Mouse (Mus musculus): ENCODE measurements around the gene Prdx2. TPM values are rescaled to one million over a fixed set of nuclear protein-coding genes. Genes with fewer than 3 reads are reported as not detected.

Prdx2 gene
- polyA plus RNA-seq, 1 experiment from 2014 or later: 810 TPM

DNA sequence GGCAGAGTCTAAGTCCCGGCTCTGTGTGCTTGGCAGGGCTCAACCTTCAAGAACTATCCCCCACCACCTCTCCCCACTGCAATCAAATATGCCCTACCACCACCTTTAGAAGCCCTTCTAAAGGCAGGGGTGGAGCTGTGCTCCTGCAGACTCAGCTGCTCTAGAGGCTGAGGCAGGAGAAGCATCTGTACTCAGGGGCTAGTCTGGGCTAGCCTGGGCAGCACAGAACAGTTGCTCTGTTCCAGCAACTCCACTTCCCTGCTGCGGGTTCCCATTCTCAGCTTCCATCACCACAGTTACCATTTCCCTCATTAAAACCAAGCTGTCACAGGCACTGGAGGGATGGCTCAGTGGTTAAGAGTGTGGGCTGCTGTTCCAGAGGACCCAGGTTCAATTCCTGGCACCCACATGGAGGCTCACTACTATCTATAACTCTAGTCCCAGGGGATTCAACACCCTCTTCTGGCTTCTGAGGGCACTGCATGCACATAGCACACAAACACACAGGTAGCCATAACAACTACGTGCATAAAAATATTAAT lies 52.2 kb downstream of the Prdx2 start:
- H3K4me3 ChIP-seq (ENCODE audit: low read length): no peak overlapping the region
- H3K4me2 ChIP-seq (replicated peaks; ENCODE audit: low read depth, low read length): no peak overlapping the region
- ATAC-seq (ENCODE audit: low FRiP score, low TSS enrichment): no peak
- peaks cover 40% of the 10 kb centered on the region for H3K36me3 ChIP-seq (ENCODE audit: insufficient read depth, low read length)
- H3K9me3 ChIP-seq (ENCODE audit: low read length): no peaks in the 10 kb centered on the region
- no peaks in the 10 kb centered on the region for H3K27me3 ChIP-seq (ENCODE audit: insufficient read depth, low read length)
- H3K4me1 ChIP-seq (ENCODE audit: insufficient read depth, low read length): peaks cover 19% of the 10 kb centered on the region
- H3K9ac ChIP-seq (replicated peaks; ENCODE audit: low read length): no peak overlapping the region
- 95% methylated on average over 3 of the region's 3 CpGs for WGBS
- no peak overlapping the region for H3K27ac ChIP-seq (ENCODE audit: low read length)

DNA sequence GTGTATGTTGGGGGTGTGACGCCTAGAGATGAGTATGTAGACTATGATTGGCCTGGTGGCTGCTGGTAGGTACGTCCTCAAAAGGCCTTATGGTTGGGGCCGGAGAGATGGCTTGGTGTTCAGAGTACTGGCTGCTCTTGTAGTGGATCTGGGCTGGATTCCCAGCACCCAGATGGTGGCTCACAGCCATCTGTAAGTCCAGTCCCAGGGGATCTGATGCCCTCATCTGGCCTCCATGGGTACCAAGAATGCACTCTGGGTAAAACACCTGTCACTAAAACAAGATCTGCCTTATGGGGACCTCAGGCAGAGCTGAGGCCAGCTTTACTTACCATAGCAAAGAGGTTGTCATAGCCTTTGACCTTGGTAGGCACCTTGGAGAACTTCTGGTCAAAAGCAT lies 54.5 kb downstream of the Prdx2 start:
- H3K4me3 ChIP-seq (ENCODE audit: low read length): peak overlapping the region; percentile 73; the same call in 1 of the 2 replicates
- ATAC-seq (ENCODE audit: low FRiP score, low TSS enrichment): no peak
- H3K4me1 ChIP-seq (ENCODE audit: insufficient read depth, low read length): peaks cover 30% of the 10 kb centered on the region
- no peak overlapping the region for H3K9ac ChIP-seq (replicated peaks; ENCODE audit: low read length)
- H3K4me2 ChIP-seq (replicated peaks; ENCODE audit: low read depth, low read length): peak overlapping the region; percentile 83; the same call in 1 of the 2 replicates
- H3K9me3 ChIP-seq (ENCODE audit: low read length): no peaks in the 10 kb centered on the region
- H3K27me3 ChIP-seq (ENCODE audit: insufficient read depth, low read length): no peaks in the 10 kb centered on the region
- no peak overlapping the region for H3K27ac ChIP-seq (ENCODE audit: low read length)
- peaks cover 27% of the 10 kb centered on the region for H3K36me3 ChIP-seq (ENCODE audit: insufficient read depth, low read length)
- WGBS: 93% methylated on average over 3 of the region's 3 CpGs

Small RNA genes within 50 kb of the gene (microRNA-seq; reads per million reads assigned to microRNA genes)
- not detected for gene Gm24197

Other genes starting within 250 kb of the Prdx2 start
- 2.3 and 2.8 TPM in 2 replicates for gene G430095P16Rik, start 246.6 kb upstream of the Prdx2 start, polyA plus RNA-seq (2015; fragmentation: Nextera tagmentation; extraction: Ambion mirVana)
- gene Nfix, start 169.2 kb upstream of the Prdx2 start, polyA plus RNA-seq (2015; fragmentation: Nextera tagmentation; extraction: Ambion mirVana): 14.8 and 15.9 TPM in 2 replicates
- 6.6 and 9.0 TPM in 2 replicates for gene Dand5, start 146.8 kb upstream of the Prdx2 start, polyA plus RNA-seq (2015; fragmentation: Nextera tagmentation; extraction: Ambion mirVana)
- 49.7 and 51.6 TPM in 2 replicates for gene Gadd45gip1, start 138.1 kb upstream of the Prdx2 start, polyA plus RNA-seq (2015; fragmentation: Nextera tagmentation; extraction: Ambion mirVana)
- gene Rad23a, start 128.9 kb upstream of the Prdx2 start, polyA plus RNA-seq (2015; fragmentation: Nextera tagmentation; extraction: Ambion mirVana): 109 and 114 TPM in 2 replicates
- gene Calr, start 122.7 kb upstream of the Prdx2 start, polyA plus RNA-seq (2015; fragmentation: Nextera tagmentation; extraction: Ambion mirVana): 1,143 and 1,180 TPM in 2 replicates
- 110 and 120 TPM in 2 replicates for gene Farsa, start 112.6 kb upstream of the Prdx2 start, polyA plus RNA-seq (2015; fragmentation: Nextera tagmentation; extraction: Ambion mirVana)
- 60.7 and 61.3 TPM in 2 replicates for gene Syce2, start 97.5 kb upstream of the Prdx2 start, polyA plus RNA-seq (2015; fragmentation: Nextera tagmentation; extraction: Ambion mirVana)
- 61.2 and 70.4 TPM in 2 replicates for gene Gcdh, start 75.7 kb upstream of the Prdx2 start, polyA plus RNA-seq (2015; fragmentation: Nextera tagmentation; extraction: Ambion mirVana)
- gene Klf1, start 67.7 kb upstream of the Prdx2 start, polyA plus RNA-seq (2015; fragmentation: Nextera tagmentation; extraction: Ambion mirVana): 2.4 and 2.8 TPM in 2 replicates
- 10.2 and 10.6 TPM in 2 replicates for gene Dnase2a, start 61.0 kb upstream of the Prdx2 start, polyA plus RNA-seq (2015; fragmentation: Nextera tagmentation; extraction: Ambion mirVana)
- 0.34 and 0.54 TPM in 2 replicates for gene Mast1, start 32.2 kb upstream of the Prdx2 start, polyA plus RNA-seq (2015; fragmentation: Nextera tagmentation; extraction: Ambion mirVana)
- gene Rtbdn, start 22.6 kb upstream of the Prdx2 start, polyA plus RNA-seq (2015; fragmentation: Nextera tagmentation; extraction: Ambion mirVana): 0.19 and 0.30 TPM in 2 replicates
- not detected in 2 replicates for gene Gm49661, start 154 bp upstream of the Prdx2 start, polyA plus RNA-seq (2015; fragmentation: Nextera tagmentation; extraction: Ambion mirVana)
- 137 and 138 TPM in 2 replicates for gene Rnaseh2a, start 180 bp downstream of the Prdx2 start, polyA plus RNA-seq (2015; fragmentation: Nextera tagmentation; extraction: Ambion mirVana)
- gene Junb, start 9.1 kb downstream of the Prdx2 start, polyA plus RNA-seq (2015; fragmentation: Nextera tagmentation; extraction: Ambion mirVana): 8.3 and 11.7 TPM in 2 replicates
- gene Hook2, start 21.0 kb downstream of the Prdx2 start, polyA plus RNA-seq (2015; fragmentation: Nextera tagmentation; extraction: Ambion mirVana): 34.8 and 35.2 TPM in 2 replicates
- gene Best2, start 44.9 kb downstream of the Prdx2 start, polyA plus RNA-seq (2015; fragmentation: Nextera tagmentation; extraction: Ambion mirVana): not detected in 2 replicates
- 150 and 154 TPM in 2 replicates for gene Asna1, start 55.7 kb downstream of the Prdx2 start, polyA plus RNA-seq (2015; fragmentation: Nextera tagmentation; extraction: Ambion mirVana)
- gene Trir, start 57.2 kb downstream of the Prdx2 start, polyA plus RNA-seq (2015; fragmentation: Nextera tagmentation; extraction: Ambion mirVana): 93.3 and 104 TPM in 2 replicates
- 27.5 and 28.4 TPM in 2 replicates for gene Tnpo2, start 67.3 kb downstream of the Prdx2 start, polyA plus RNA-seq (2015; fragmentation: Nextera tagmentation; extraction: Ambion mirVana)
- 34.6 and 37.3 TPM in 2 replicates for gene Fbxw9, start 90.5 kb downstream of the Prdx2 start, polyA plus RNA-seq (2015; fragmentation: Nextera tagmentation; extraction: Ambion mirVana)
- 0.62 and 0.92 TPM in 2 replicates for gene Gm5741, start 98.4 kb downstream of the Prdx2 start, polyA plus RNA-seq (2015; fragmentation: Nextera tagmentation; extraction: Ambion mirVana)
- 60.6 and 70.5 TPM in 2 replicates for gene Dhps, start 102.2 kb downstream of the Prdx2 start, polyA plus RNA-seq (2015; fragmentation: Nextera tagmentation; extraction: Ambion mirVana)
- gene Wdr83os, start 111.2 kb downstream of the Prdx2 start, polyA plus RNA-seq (2015; fragmentation: Nextera tagmentation; extraction: Ambion mirVana): 141 TPM in 2 replicates
- 53.0 and 54.8 TPM in 2 replicates for gene Wdr83, start 111.7 kb downstream of the Prdx2 start, polyA plus RNA-seq (2015; fragmentation: Nextera tagmentation; extraction: Ambion mirVana)
- gene Man2b1, start 113.7 kb downstream of the Prdx2 start, polyA plus RNA-seq (2015; fragmentation: Nextera tagmentation; extraction: Ambion mirVana): 46.9 and 53.6 TPM in 2 replicates
- 2.7 and 3.8 TPM in 2 replicates for gene Zfp791, start 153.5 kb downstream of the Prdx2 start, polyA plus RNA-seq (2015; fragmentation: Nextera tagmentation; extraction: Ambion mirVana)
- gene Cks1brt, start 182.3 kb downstream of the Prdx2 start, polyA plus RNA-seq (2015; fragmentation: Nextera tagmentation; extraction: Ambion mirVana): not detected in 2 replicates

All from kidney, embryonic 16.5 days (tissue).